Comparison of ENCODE assay signal across 14 mouse cellular contexts in genomic region chr1:40213337-40214159, GRCm38 (mm10).
"Had no signal": no experiment of that assay in that cellular context is flagged by ENCODE, and none has a peak within 500 bp of the region (broad histone marks: within the 10 kb centered on the region; RNA-seq: fewer than 3 reads in every experiment).

No protein-coding gene starts in this region.

- H3K4me3 ChIP-seq: left cerebral cortex, adult 2 months; limb, embryonic 10.5 days; midbrain, embryonic 10.5 days; myocyte; neural tube, embryonic 15.5 days had no signal

- ATAC-seq: lung, postnatal 0 days had no signal

- H3K27me3 ChIP-seq: neural tube, embryonic 15.5 days had no signal

- H3K27ac ChIP-seq: left cerebral cortex, adult 2 months; limb, embryonic 10.5 days; liver, embryonic 14.5 days; midbrain, embryonic 10.5 days; neural tube, embryonic 15.5 days had no signal

- H3K4me2 ChIP-seq: neural tube, embryonic 15.5 days had no signal

- H3K4me1 ChIP-seq: limb, embryonic 10.5 days; midbrain, embryonic 10.5 days; neural tube, embryonic 15.5 days had no signal

- H3K9ac ChIP-seq: liver, embryonic 14.5 days; neural tube, embryonic 15.5 days had no signal

- H3K9me3 ChIP-seq: limb, embryonic 10.5 days; neural tube, embryonic 15.5 days had no signal

- H3K36me3 ChIP-seq: limb, embryonic 10.5 days; midbrain, embryonic 10.5 days; neural tube, embryonic 15.5 days had no signal

- DNase-seq: kidney, postnatal 25 days; lung, adult 2 months; lung, postnatal 36 days; midbrain, embryonic 14.5 days; right cerebral cortex, adult 18-20 months; right cerebral cortex, postnatal 25 days; thymus, postnatal 4 days had no signal
